Mouse (Mus musculus) stomach, embryonic 14.5 days (tissue): Measurements from ENCODE around the gene Khsrp. TPM values are rescaled to one million over a fixed set of nuclear protein-coding genes. Genes with fewer than 3 reads are reported as not detected.

Experiments
- ATAC-seq: fragments of 200-750 bp; cut with Nextera tagmentation; 2 replicates; pipeline ENCODE4 v1.8.0; 2017; ENCODE audit warnings: low read depth, moderate TSS enrichment; ENCODE audit not compliant: insufficient number of reproducible peaks, insufficient read depth, low FRiP score
- H3K27ac ChIP-seq: fragments of 300-500 bp; sonication (generic); 2 replicates; pipeline ENCODE4 v1.5.1; 2014; ENCODE audit warnings: mild to moderate bottlenecking, low read length, moderate library complexity, mixed read lengths
- H3K27me3 ChIP-seq: fragments of 300-500 bp; sonication (generic); 2 replicates; pipeline ENCODE4 v1.6.1; 2014; ENCODE audit warnings: low read length, control low read depth, mixed read lengths; ENCODE audit not compliant: control insufficient read depth, insufficient read depth
- H3K36me3 ChIP-seq: fragments of 300-500 bp; sonication (generic); 2 replicates; pipeline ENCODE4 v1.6.1; 2014; ENCODE audit warnings: mild to moderate bottlenecking, control low read depth, low read length, moderate library complexity, mixed read lengths; ENCODE audit not compliant: control insufficient read depth, insufficient read depth
- H3K4me1 ChIP-seq: fragments of 300-500 bp; sonication (generic); 2 replicates; pipeline ENCODE4 v1.6.1; 2014; ENCODE audit warnings: low read length, control low read depth, mixed read lengths; ENCODE audit not compliant: control insufficient read depth, insufficient read depth
- H3K4me2 ChIP-seq: fragments of 300-500 bp; sonication (generic); replicated peaks from 2 replicates; pipeline ENCODE4 v1.6.1; 2014; ENCODE audit warnings: low read depth, low read length, control low read depth
- H3K4me3 ChIP-seq: fragments of 300-500 bp; sonication (generic); 2 replicates; pipeline ENCODE4 v1.5.1; 2014; ENCODE audit warnings: low read depth, low read length, control low read depth
- H3K9ac ChIP-seq: fragments of 300-500 bp; sonication (generic); replicated peaks from 2 replicates; pipeline ENCODE4 v1.6.1; 2014; ENCODE audit warnings: low read depth, mild to moderate bottlenecking, control low read depth, low read length, moderate library complexity, mixed read lengths
- H3K9me3 ChIP-seq: fragments of 300-500 bp; sonication (generic); 2 replicates; pipeline ENCODE4 v1.6.1; 2016; ENCODE audit warnings: low read depth, low read length, control low read depth; ENCODE audit not compliant: control insufficient read depth
- WGBS: fragments of 180-500 bp; shearing (Covaris S2); extraction: QIAGEN DNeasy Blood & Tissue Kit; methylation state at CpG from one replicate; pipeline ENCODE4 v1.1.7; 2014; 5-methylcytosine and 5-hydroxymethylcytosine counted together
- polyA plus RNA-seq: library from polyadenylated mRNA; unstranded; fragments of >200 nt; fragmentation: Nextera tagmentation; extraction: Ambion mirVana; gene quantifications from 2 replicates; pipeline ENCODE4 v1.2.1, GENCODE M21; 2014

Gene Khsrp
- polyA plus RNA-seq, 1 experiment from 2014 or later, result 45.8 TPM

DNA sequence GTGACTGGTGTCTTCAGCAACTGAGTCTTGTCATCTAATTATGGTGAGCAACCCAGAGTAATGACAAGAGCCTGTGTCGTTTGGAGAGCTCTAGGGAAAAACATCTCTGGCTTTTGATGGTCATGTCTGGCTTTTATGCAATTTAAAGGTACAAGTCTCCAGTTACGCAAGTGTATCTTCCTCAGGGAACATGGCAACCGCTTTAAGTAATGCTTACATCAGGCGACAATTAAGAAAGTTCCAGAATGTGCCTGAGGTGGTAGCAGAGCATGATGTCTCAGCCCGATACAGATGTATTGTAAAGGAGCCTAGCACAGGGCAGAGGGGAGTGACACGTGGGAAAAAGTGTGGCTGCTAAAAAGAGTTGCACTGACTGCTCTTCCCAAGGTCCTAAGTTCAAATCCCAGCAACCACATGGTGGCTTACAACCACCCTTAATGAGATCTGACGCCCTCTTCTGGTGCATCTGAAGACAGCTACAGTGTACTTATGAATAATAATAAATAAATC lies 42.3 kb downstream of the Khsrp start:
- Histone ChIP-seq H3K36me3 (peaks cover 15% of the 10 kb centered on the region), H3K9ac (no peak overlapping the region; the same call in 1 of the 2 replicates), H3K4me1 (peaks cover 6% of the 10 kb centered on the region), H3K27me3 (no peaks in the 10 kb centered on the region), H3K9me3 (no peaks in the 10 kb centered on the region), H3K4me3 (peak overlapping the region; percentile 91), H3K27ac (no peak overlapping the region), H3K4me2 (peak overlapping the region; percentile 69)
- no peak for ATAC-seq
- 65% methylated on average over 7 of the region's 7 CpGs for WGBS

DNA sequence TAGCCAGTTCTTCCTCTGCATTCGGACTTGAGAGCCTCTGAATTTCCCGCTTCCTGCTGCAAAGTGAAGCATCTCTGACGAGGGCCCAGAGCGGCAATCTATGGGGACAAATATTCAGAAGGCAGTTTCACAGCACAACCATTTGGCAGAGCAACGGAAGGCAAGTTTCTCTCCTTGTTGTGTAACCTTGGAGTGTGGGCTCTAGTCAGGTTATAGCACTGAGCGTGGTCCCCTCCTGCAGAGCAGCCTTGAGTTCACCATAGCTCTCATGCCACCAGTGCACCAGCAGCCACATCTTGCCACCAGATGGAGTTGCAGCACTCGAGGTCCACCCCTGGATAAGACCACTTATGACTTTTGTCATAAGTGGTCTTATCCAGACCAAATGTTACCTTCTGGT lies 42.9 kb downstream of the Khsrp start:
- H3K9ac ChIP-seq, result no peak overlapping the region
- no peaks in the 10 kb centered on the region for H3K27me3 ChIP-seq
- no peak for ATAC-seq
- H3K4me1 ChIP-seq, result peaks cover 6% of the 10 kb centered on the region
- WGBS, result 78% methylated on average over 7 of the region's 7 CpGs
- peaks cover 10% of the 10 kb centered on the region for H3K36me3 ChIP-seq
- no peak overlapping the region for H3K4me2 ChIP-seq
- H3K4me3 ChIP-seq, result no peak overlapping the region
- no peak overlapping the region for H3K27ac ChIP-seq
- no peaks in the 10 kb centered on the region for H3K9me3 ChIP-seq

DNA sequence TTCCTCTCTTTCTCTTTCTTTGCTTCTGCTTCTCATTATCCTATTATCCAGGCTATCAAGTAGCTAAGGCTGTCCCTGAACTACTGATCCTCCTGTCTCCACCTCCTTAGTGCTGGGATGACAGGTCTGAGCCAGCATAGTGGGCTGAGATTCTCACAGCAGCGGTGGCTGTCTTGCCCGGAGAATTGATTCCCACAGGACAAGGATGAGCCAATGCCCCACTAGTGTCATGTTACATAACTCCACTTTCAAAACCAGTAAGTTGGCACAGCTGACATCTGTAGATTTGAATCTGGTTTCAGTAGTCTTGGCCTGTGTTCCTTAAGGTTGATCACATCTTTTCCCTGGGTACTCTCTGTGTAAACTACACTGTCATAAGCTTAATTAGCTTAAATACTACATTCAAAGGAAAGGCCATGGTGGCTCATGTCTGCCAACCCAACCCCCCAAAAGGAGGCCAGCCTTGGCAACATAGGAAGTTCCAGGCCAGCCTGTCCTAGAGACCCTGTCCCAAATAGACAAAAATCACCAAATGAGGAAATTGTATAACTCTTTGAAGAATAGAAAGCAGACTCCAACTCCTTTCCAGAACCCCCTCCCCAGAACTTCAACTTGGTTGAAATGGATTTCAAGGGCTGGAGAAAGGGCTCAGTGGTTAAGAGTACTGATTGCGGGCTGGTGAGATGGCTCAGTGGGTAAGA lies 45.1 kb downstream of the Khsrp start:
- Histone ChIP-seq H3K27me3 (no peaks in the 10 kb centered on the region), H3K4me3 (no peak overlapping the region), H3K9ac (no peak overlapping the region), H3K36me3 (no peaks in the 10 kb centered on the region), H3K27ac (no peak overlapping the region), H3K4me1 (peaks cover 5% of the 10 kb centered on the region), H3K4me2 (no peak overlapping the region), H3K9me3 (no peaks in the 10 kb centered on the region)
- ATAC-seq, result no peak
- WGBS, result 84% methylated on average over 3 of the region's 3 CpGs

DNA sequence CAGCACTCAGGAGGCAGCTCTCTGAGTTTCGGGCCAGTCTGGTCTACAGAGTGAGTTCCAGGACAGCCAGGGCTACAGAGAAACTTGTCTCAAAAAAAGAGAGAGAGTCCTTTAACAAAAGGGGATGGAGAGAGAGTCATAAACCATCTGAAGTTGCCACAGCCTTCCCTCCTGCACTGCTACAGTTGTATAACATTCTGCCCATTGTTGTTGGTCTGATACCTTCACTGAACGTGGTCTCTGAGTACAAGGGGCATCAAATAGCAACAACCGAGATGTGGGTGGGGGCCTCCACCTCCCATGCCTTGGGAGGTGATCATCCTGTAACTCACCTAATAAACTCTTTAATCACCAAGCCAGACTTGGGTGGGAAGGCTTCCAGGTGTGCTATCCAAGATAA lies 45.7 kb downstream of the Khsrp start:
- WGBS, result 69% methylated on average over 3 of the region's 3 CpGs
- no peaks in the 10 kb centered on the region for H3K36me3 ChIP-seq

DNA sequence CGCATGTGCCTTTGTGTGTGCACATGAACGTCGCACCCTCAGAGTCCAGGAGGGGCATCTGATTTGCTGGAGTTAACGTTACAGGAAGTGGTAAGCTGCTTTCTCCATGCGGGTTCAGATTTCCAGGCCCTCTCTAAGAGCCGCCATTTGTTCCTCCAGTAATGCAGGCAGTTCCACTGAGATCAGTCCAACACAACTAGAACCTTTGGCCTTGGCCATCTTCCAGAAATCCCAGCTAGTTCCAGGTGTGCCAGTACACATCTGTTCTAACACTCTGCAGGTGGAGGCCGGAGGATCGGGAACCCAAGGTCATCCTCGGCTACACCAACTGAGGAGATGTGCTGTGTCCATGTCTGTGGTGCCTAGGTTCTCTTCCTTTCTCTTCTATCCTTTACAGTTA lies 46.4 kb downstream of the Khsrp start:
- no peak overlapping the region for H3K9ac ChIP-seq
- H3K36me3 ChIP-seq, result no peaks in the 10 kb centered on the region
- WGBS, result 83% methylated on average over 9 of the region's 9 CpGs
- no peak overlapping the region for H3K4me2 ChIP-seq
- no peaks in the 10 kb centered on the region for H3K4me1 ChIP-seq
- H3K27me3 ChIP-seq, result no peaks in the 10 kb centered on the region
- H3K27ac ChIP-seq, result no peak overlapping the region
- H3K9me3 ChIP-seq, result no peaks in the 10 kb centered on the region
- H3K4me3 ChIP-seq, result no peak overlapping the region
- no peak for ATAC-seq

More for the DNA sequence above, 45.7 kb downstream of the Khsrp start:
- ATAC-seq, result no peak
- H3K4me3 ChIP-seq, result no peak overlapping the region
- H3K4me2 ChIP-seq, result no peak overlapping the region
- H3K4me1 ChIP-seq, result no peaks in the 10 kb centered on the region
- H3K27me3 ChIP-seq, result no peaks in the 10 kb centered on the region
- H3K27ac ChIP-seq, result no peak overlapping the region
- no peak overlapping the region for H3K9ac ChIP-seq
- H3K9me3 ChIP-seq, result no peaks in the 10 kb centered on the region

DNA sequence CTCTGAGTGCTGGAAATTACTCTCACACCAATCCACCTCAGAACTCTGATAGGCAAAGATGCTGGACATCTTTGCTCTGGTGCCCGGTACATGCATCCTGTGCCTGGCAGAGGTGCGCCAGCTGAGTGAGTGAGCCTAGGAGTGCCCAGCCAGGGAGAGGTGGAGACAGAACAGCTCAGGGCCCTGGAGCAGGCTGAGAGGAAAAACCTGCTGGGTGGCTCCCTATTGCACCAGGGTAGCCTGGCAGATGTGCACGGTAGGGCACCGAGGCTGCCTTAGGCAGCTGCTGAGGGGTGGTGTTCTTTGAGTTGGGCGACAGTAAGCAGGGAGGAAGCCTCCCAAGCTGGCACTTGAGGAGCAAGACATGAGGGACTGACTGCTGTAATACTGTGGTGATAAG lies 49.3 kb downstream of the Khsrp start, which contains the start of gene Acer1:
Gene Acer1 (minus strand): TSS at position 114 of the 400 bp plus-strand sequence.
- no peaks in the 10 kb centered on the region for H3K27me3 ChIP-seq
- H3K36me3 ChIP-seq, result no peaks in the 10 kb centered on the region
- H3K4me2 ChIP-seq, result no peak within 1 kb of the TSS
- ATAC-seq, result no peak
- no peaks in the 10 kb centered on the region for H3K9me3 ChIP-seq
- 75% methylated on average over 5 of the region's 5 CpGs for WGBS
- H3K27ac ChIP-seq, result no peak within 1 kb of the TSS
- H3K9ac ChIP-seq, result no peak within 1 kb of the TSS
- no peaks in the 10 kb centered on the region for H3K4me1 ChIP-seq
- no peak within 1 kb of the TSS for H3K4me3 ChIP-seq

DNA sequence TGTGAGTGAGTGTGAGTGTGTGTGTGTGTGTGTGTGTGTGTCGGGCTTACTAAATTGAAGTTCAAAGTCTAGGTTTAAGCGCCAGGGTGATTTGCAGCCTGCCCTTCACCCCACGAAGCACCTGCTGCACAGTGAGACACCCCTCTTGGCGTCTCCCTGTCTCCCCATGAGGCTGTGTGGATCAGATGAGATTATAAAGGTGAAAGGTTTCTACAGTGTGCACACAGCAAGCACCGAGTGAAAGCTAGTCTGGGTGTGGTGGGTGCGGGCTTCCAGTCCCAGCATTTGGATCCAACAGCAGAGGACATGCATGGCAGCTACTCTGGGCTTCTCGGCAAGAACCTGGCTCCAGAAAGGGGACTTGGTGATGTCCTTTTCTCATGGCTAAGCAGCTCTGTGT lies 50.3 kb downstream of the Khsrp start:
- 62% methylated on average over 7 of the region's 7 CpGs for WGBS
- no peak overlapping the region for H3K4me3 ChIP-seq
- no peaks in the 10 kb centered on the region for H3K27me3 ChIP-seq
- no peaks in the 10 kb centered on the region for H3K36me3 ChIP-seq
- H3K4me2 ChIP-seq, result no peak overlapping the region
- H3K9me3 ChIP-seq, result no peaks in the 10 kb centered on the region
- ATAC-seq, result no peak
- H3K9ac ChIP-seq, result no peak overlapping the region
- H3K27ac ChIP-seq, result no peak overlapping the region
- no peaks in the 10 kb centered on the region for H3K4me1 ChIP-seq

DNA sequence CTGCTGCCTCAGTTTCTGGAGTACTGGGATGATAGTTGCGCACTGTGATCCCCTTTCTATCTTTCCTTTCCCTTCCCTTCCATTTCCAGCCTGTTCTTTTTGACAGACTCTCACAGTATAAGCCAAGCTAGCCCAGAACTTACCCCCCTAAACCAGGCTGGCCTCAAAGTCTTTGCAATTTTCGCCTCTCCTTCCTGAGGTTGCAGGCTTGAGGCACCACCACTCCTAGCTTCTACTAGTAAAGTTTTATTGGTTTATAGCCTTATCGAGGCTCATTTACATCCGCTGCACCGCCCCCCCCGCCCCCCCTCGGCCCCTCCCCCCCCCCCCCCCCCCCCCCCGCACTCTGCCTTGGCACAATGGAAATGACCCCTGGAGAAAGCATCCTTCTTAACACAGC lies 51.8 kb downstream of the Khsrp start:
- no peak overlapping the region for H3K9ac ChIP-seq
- no peak overlapping the region for H3K4me3 ChIP-seq
- no peak overlapping the region for H3K27ac ChIP-seq
- no peak for ATAC-seq
- H3K27me3 ChIP-seq, result no peaks in the 10 kb centered on the region
- no peaks in the 10 kb centered on the region for H3K9me3 ChIP-seq
- H3K36me3 ChIP-seq, result no peaks in the 10 kb centered on the region
- no peak overlapping the region for H3K4me2 ChIP-seq
- H3K4me1 ChIP-seq, result no peaks in the 10 kb centered on the region
- 29% methylated on average over 7 of the region's 8 CpGs for WGBS
